Mouse (Mus musculus) embryonic facial prominence, embryonic 13.5 days (tissue): ENCODE results near the gene Epb42. TPM values are rescaled to one million over a fixed set of nuclear protein-coding genes. Genes with fewer than 3 reads are reported as not detected.
"Not testable (repeated sequence)": the region's sequence is repeated elsewhere in the genome, so short reads cannot be mapped to it uniquely, and the experiment has no call there.

Experiments used
- ATAC-seq: fragments of 200-750 bp; cut with Nextera tagmentation; 2 replicates; pipeline ENCODE4 v1.8.0; 2017; ENCODE audit warnings: low read depth; ENCODE audit not compliant: insufficient number of reproducible peaks, insufficient read depth, low FRiP score, low TSS enrichment
- H3K27ac ChIP-seq: fragments of 300-500 bp; sonication (generic); 2 replicates; pipeline ENCODE4 v1.5.1; 2015; ENCODE audit warnings: moderate library complexity, mild to moderate bottlenecking, inconsistent platforms
- H3K27me3 ChIP-seq: fragments of 300-500 bp; sonication (generic); 2 replicates; pipeline ENCODE4 v1.6.1; 2015; ENCODE audit warnings: mild to moderate bottlenecking, inconsistent platforms
- H3K36me3 ChIP-seq: fragments of 300-500 bp; sonication (generic); 2 replicates; pipeline ENCODE4 v1.6.1; 2015; ENCODE audit warnings: mild to moderate bottlenecking, inconsistent platforms
- H3K4me1 ChIP-seq: fragments of 300-500 bp; sonication (generic); 2 replicates; pipeline ENCODE4 v1.6.1; 2015; ENCODE audit warnings: inconsistent platforms
- H3K4me2 ChIP-seq: fragments of 300-500 bp; sonication (generic); 2 replicates; pipeline ENCODE4 v1.6.1; 2015; ENCODE audit warnings: moderate library complexity, mild to moderate bottlenecking, inconsistent platforms
- H3K4me3 ChIP-seq: fragments of 300-500 bp; sonication (generic); 2 replicates; pipeline ENCODE4 v1.5.1; 2015; ENCODE audit warnings: mild to moderate bottlenecking, inconsistent platforms
- H3K9ac ChIP-seq: fragments of 300-500 bp; sonication (generic); 2 replicates; pipeline ENCODE4 v1.6.1; 2015; ENCODE audit warnings: mild to moderate bottlenecking, inconsistent platforms
- H3K9me3 ChIP-seq: fragments of 300-500 bp; sonication (generic); 2 replicates; pipeline ENCODE4 v1.6.1; 2016; ENCODE audit warnings: inconsistent platforms
- WGBS: fragments of 180-500 bp; shearing (Covaris S2); methylation state at CpG from one replicate; pipeline ENCODE4 v1.1.7; 2015; ENCODE audit warnings: mixed read lengths; 5-methylcytosine and 5-hydroxymethylcytosine counted together
- polyA plus RNA-seq: library from polyadenylated mRNA; unstranded; fragments of >200 nt; fragmentation: Nextera tagmentation; extraction: Ambion mirVana; gene quantifications from 2 replicates; pipeline ENCODE4 v1.2.1, GENCODE M21; 2015

Gene Epb42
- polyA plus RNA-seq, 1 experiment from 2014 or later: 0.87 TPM

GRCm38 (mm10) chr2:121006986-121007385, 29.9 kb downstream of the Epb42 start:
- 94% methylated on average over 1 of the region's 1 CpGs for WGBS
- Histone ChIP-seq H3K4me2 (no peak overlapping the region), H3K36me3 (peaks cover 5% of the 10 kb centered on the region), H3K4me1 (peaks cover 10% of the 10 kb centered on the region), H3K9me3 (no peaks in the 10 kb centered on the region), H3K4me3 (no peak overlapping the region), H3K9ac (no peak overlapping the region), H3K27ac (no peak overlapping the region), H3K27me3 (no peaks in the 10 kb centered on the region)
- no peak for ATAC-seq

- Histone ChIP-seq H3K9ac (no peak overlapping the region), H3K4me1 (peaks cover 5% of the 10 kb centered on the region), H3K27ac (no peak overlapping the region), H3K4me3 (no peak overlapping the region), H3K4me2 (no peak overlapping the region), H3K9me3 (no peaks in the 10 kb centered on the region), H3K27me3 (no peaks in the 10 kb centered on the region), H3K36me3 (no peaks in the 10 kb centered on the region)
- ATAC-seq: no peak
- WGBS: 84% methylated on average over 7 of the region's 7 CpGs
These were observed 32.7 kb downstream of the Epb42 start for GRCm38 (mm10) chr2:121004018-121004811.

DNA sequence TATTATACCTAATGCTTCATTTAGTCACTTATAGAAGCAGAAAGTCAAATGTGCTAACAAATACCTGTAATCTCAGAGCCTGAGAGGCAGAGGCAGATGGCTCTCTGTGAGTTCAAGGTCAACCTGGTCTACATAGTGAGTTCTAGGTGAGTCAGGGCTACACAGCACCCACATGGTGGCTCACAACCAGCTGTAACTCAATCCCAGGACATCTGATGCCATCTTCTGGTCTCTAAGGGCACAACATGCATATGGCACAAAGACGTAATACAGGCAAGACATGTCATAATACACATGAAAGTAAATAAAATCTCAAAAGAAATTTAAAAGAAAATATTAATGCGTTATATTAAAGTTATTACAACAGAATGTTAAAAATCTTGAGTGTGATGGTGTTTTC, 33.3 kb downstream of the Epb42 start:
- no peak overlapping the region for H3K9ac ChIP-seq
- no peaks in the 10 kb centered on the region for H3K27me3 ChIP-seq
- no peak overlapping the region for H3K4me3 ChIP-seq
- no peak overlapping the region for H3K4me2 ChIP-seq
- no peaks in the 10 kb centered on the region for H3K36me3 ChIP-seq
- WGBS: 60% methylated on average over 2 of the region's 2 CpGs
- no peaks in the 10 kb centered on the region for H3K9me3 ChIP-seq
- no peak for ATAC-seq
- no peaks in the 10 kb centered on the region for H3K4me1 ChIP-seq
- no peak overlapping the region for H3K27ac ChIP-seq

- 82% methylated on average over 8 of the region's 8 CpGs for WGBS
These were observed 38.0 kb downstream of the Epb42 start for GRCm38 (mm10) chr2:120998863-120999262.

GRCm38 (mm10) chr2:120996607-120997006, 40.3 kb downstream of the Epb42 start:
- not testable (repeated sequence) for H3K27ac ChIP-seq, H3K4me2 ChIP-seq, ATAC-seq, H3K4me3 ChIP-seq, H3K36me3 ChIP-seq, H3K9me3 ChIP-seq, H3K27me3 ChIP-seq, H3K9ac ChIP-seq, H3K4me1 ChIP-seq
- 77% methylated on average over 1 of the region's 1 CpGs for WGBS

More at GRCm38 (mm10) chr2:120998863-120999262, 38.0 kb downstream of the Epb42 start:
- H3K4me3 ChIP-seq: no peak overlapping the region
- H3K36me3 ChIP-seq: no peaks in the 10 kb centered on the region
- H3K27ac ChIP-seq: no peak overlapping the region
- no peak overlapping the region for H3K4me2 ChIP-seq
- ATAC-seq: no peak
- no peaks in the 10 kb centered on the region for H3K9me3 ChIP-seq
- H3K4me1 ChIP-seq: no peaks in the 10 kb centered on the region
- H3K9ac ChIP-seq: no peak overlapping the region
- no peaks in the 10 kb centered on the region for H3K27me3 ChIP-seq

DNA sequence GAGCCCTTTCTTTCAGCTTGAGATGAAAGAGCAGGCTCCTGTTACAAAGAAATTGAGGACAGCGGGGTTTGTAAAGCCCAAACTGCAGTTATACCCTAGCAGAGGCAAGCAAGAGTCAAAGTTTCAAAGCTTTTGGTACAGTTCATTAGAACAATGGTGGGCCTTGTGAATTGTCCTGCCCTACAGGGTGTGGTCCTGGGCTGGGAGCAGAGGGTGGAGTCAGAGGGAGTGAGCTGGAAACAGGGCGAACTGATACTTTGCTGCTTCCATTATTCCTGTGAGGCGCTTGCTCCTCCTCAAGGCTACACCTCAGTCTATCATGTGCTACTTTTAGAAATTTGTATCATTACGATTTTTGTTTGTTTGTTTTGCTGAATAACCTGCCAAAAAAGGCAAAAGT, 45.7 kb downstream of the Epb42 start:
- 53% methylated on average over 4 of the region's 4 CpGs for WGBS
- no peaks in the 10 kb centered on the region for H3K9me3 ChIP-seq
- no peak for ATAC-seq
- H3K27me3 ChIP-seq: no peaks in the 10 kb centered on the region
- H3K27ac ChIP-seq: no peak overlapping the region
- H3K4me1 ChIP-seq: no peaks in the 10 kb centered on the region
- no peaks in the 10 kb centered on the region for H3K36me3 ChIP-seq
- no peak overlapping the region for H3K9ac ChIP-seq
- H3K4me3 ChIP-seq: no peak overlapping the region
- no peak overlapping the region for H3K4me2 ChIP-seq

GRCm38 (mm10) chr2:120985241-120985640, 51.6 kb downstream of the Epb42 start:
- Histone ChIP-seq H3K4me1 (no peaks in the 10 kb centered on the region), H3K9ac (no peak overlapping the region), H3K4me3 (no peak overlapping the region), H3K9me3 (no peaks in the 10 kb centered on the region), H3K4me2 (no peak overlapping the region), H3K36me3 (no peaks in the 10 kb centered on the region), H3K27me3 (no peaks in the 10 kb centered on the region), H3K27ac (no peak overlapping the region)
- ATAC-seq: no peak
- 86% methylated on average over 1 of the region's 1 CpGs for WGBS

DNA sequence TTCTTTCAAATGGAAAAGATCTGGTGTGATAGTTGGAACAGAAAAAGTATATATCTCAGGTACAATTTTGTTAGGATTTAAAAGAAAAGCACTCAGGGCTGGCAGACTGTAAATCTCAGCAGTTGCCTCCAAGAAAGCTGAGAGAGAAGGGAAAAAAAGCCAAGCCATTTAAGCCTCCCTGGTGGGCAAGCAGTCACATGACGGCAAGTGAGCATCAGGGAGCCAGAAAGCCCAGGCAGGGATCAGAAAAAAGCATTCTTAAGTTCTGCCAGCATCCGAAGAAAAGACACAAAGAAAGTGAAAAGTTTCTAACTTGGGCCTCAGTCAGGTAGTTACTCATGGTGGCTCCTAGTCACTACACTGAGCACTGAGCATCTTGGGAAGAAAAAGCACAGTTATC, 53.3 kb downstream of the Epb42 start:
- Histone ChIP-seq H3K9me3 (no peaks in the 10 kb centered on the region), H3K27ac (no peak overlapping the region), H3K27me3 (no peaks in the 10 kb centered on the region), H3K9ac (no peak overlapping the region), H3K4me2 (no peak overlapping the region), H3K4me3 (no peak overlapping the region), H3K4me1 (no peaks in the 10 kb centered on the region), H3K36me3 (no peaks in the 10 kb centered on the region)
- no peak for ATAC-seq
- 18% methylated on average over 2 of the region's 2 CpGs for WGBS

GRCm38 (mm10) chr2:120980861-120981260, 56.0 kb downstream of the Epb42 start:
- WGBS: 67% methylated on average over 2 of the region's 2 CpGs
- H3K27ac ChIP-seq: no peak overlapping the region
- no peak overlapping the region for H3K9ac ChIP-seq
- no peak overlapping the region for H3K4me3 ChIP-seq
- H3K27me3 ChIP-seq: peaks cover 14% of the 10 kb centered on the region
- H3K9me3 ChIP-seq: no peaks in the 10 kb centered on the region
- no peaks in the 10 kb centered on the region for H3K4me1 ChIP-seq
- ATAC-seq: no peak
- H3K4me2 ChIP-seq: no peak overlapping the region
- H3K36me3 ChIP-seq: no peaks in the 10 kb centered on the region

GRCm38 (mm10) chr2:120979819-120980218, 57.1 kb downstream of the Epb42 start:
- WGBS: 88% methylated on average over 1 of the region's 1 CpGs
- no peak overlapping the region for H3K4me2 ChIP-seq

DNA sequence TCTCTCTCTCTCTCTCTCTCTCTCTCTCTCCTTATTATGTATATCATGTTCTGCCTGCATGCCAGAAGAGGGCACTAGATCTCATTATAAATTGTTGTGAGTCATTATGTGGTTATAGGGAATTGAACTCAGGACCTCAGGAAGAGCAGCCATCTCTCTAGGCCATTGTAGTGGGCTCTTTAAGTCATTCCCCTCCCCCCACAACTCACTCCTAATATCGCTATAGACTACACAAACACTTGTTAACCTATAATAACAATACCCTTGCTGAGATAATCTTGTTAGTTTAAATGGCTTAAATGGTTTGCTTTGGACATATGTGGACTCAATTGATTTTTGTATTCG, 58.2 kb downstream of the Epb42 start:
- Histone ChIP-seq H3K9ac (no peak overlapping the region), H3K27ac (no peak overlapping the region), H3K36me3 (no peaks in the 10 kb centered on the region), H3K4me2 (no peak overlapping the region), H3K9me3 (no peaks in the 10 kb centered on the region), H3K4me1 (no peaks in the 10 kb centered on the region), H3K27me3 (peaks cover 14% of the 10 kb centered on the region), H3K4me3 (no peak overlapping the region)
- ATAC-seq: no peak
- WGBS: 63% methylated on average over 2 of the region's 2 CpGs

More at GRCm38 (mm10) chr2:120979819-120980218, 57.1 kb downstream of the Epb42 start:
- no peak overlapping the region for H3K9ac ChIP-seq
- H3K4me1 ChIP-seq: no peaks in the 10 kb centered on the region
- H3K36me3 ChIP-seq: no peaks in the 10 kb centered on the region
- no peaks in the 10 kb centered on the region for H3K9me3 ChIP-seq
- peaks cover 14% of the 10 kb centered on the region for H3K27me3 ChIP-seq
- H3K27ac ChIP-seq: no peak overlapping the region
- ATAC-seq: no peak
- H3K4me3 ChIP-seq: no peak overlapping the region

GRCm38 (mm10) chr2:120977926-120978692, 58.8 kb downstream of the Epb42 start:
- ATAC-seq: no peak
- no peak overlapping the region for H3K27ac ChIP-seq
- no peaks in the 10 kb centered on the region for H3K4me1 ChIP-seq
- WGBS: 79% methylated on average over 8 of the region's 8 CpGs
- H3K36me3 ChIP-seq: no peaks in the 10 kb centered on the region
- H3K4me2 ChIP-seq: peak overlapping the region; percentile 98
- peak overlapping the region; percentile 84; the same call in 1 of the 2 replicates for H3K9ac ChIP-seq
- H3K27me3 ChIP-seq: peaks cover 14% of the 10 kb centered on the region
- peak overlapping the region; percentile 74 for H3K4me3 ChIP-seq
- no peaks in the 10 kb centered on the region for H3K9me3 ChIP-seq
